Comparison of ENCODE assay signal across 15 mouse cellular contexts in the genomic region with DNA sequence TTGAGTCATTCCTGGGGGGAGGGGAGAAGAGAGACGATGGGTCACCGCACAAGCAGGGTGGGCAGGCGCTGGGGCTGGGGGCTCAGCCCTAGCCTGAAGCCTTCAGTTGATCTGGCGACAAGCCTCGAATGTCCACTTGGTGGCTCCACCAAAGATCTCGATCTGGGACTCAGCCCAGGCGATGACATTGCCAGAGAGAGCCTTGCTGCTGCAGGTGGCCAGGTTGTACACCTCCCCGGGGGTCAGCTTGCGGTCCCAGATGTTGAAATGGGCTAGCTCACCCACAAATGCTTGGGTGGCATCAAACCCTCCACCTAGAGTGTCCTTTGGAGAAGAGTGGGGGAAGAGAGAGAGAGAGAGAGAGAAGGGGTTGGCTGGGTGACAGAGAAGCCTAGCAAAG. TPM values are rescaled to one million over a fixed set of nuclear protein-coding genes. Genes with fewer than 3 reads are reported as not detected.
DNase-seq lines count a peak whose midpoint lies in the region; ATAC-seq and TF ChIP-seq lines count a peak whose summit lies in the region.
"Had no signal": no experiment of that assay in that cellular context is flagged by ENCODE, and none has a peak within 500 bp of the region (broad histone marks: within the 10 kb centered on the region; RNA-seq: fewer than 3 reads in every experiment).

No protein-coding gene starts in this region.

- no peaks in the 10 kb centered on the region for H3K9me3 ChIP-seq in hindbrain, postnatal 0 days (ENCODE audit: low read length)
- H3K9me3 ChIP-seq in hindbrain, embryonic 11.5 days (ENCODE audit: control insufficient read depth, low read length) = no peaks in the 10 kb centered on the region
- no peaks in the 10 kb centered on the region for H3K9me3 ChIP-seq in lung, postnatal 0 days (ENCODE audit: low read length)
- H3K9me3 ChIP-seq: forebrain, embryonic 10.5 days; hindbrain, embryonic 10.5 days; kidney, embryonic 15.5 days; midbrain, embryonic 10.5 days had no signal

- TF ChIP-seq EP300 in lung, postnatal 0 days (IDR thresholded peaks at IDR 0.05) = no peak

- H3K9ac ChIP-seq in hindbrain, postnatal 0 days (replicated peaks; ENCODE audit: low read length) = no peak overlapping the region
- H3K9ac ChIP-seq in hindbrain, embryonic 11.5 days (ENCODE audit: low read depth, low read length) = no peak overlapping the region
- no peak overlapping the region for H3K9ac ChIP-seq in lung, postnatal 0 days (replicated peaks; ENCODE audit: low read depth)
- H3K9ac ChIP-seq: kidney, embryonic 15.5 days had no signal

- peaks cover 6% of the 10 kb centered on the region; the same call in 1 of the 2 replicates for H3K4me1 ChIP-seq in hindbrain, postnatal 0 days (ENCODE audit: insufficient read depth, low read length)
- peaks cover 15% of the 10 kb centered on the region; the same call in 1 of the 2 replicates for H3K4me1 ChIP-seq in hindbrain, embryonic 11.5 days (replicated peaks; ENCODE audit: control insufficient read depth, insufficient read depth, low read length)
- H3K4me1 ChIP-seq in lung, postnatal 0 days (ENCODE audit: insufficient read depth, low read depth, low read length) = peaks cover 11% of the 10 kb centered on the region; the same call in 1 of the 2 replicates

- WGBS in hindbrain, postnatal 0 days = 55% methylated on average over 9 of the region's 9 CpGs
- 54% methylated on average over 9 of the region's 9 CpGs for WGBS in hindbrain, embryonic 11.5 days
- WGBS in lung, postnatal 0 days = 35% methylated on average over 8 of the region's 9 CpGs

- no peak overlapping the region for H3K4me3 ChIP-seq in hindbrain, postnatal 0 days (ENCODE audit: low read length)
- no peak overlapping the region for H3K4me3 ChIP-seq in hindbrain, embryonic 11.5 days (ENCODE audit: low read depth, low read length)
- H3K4me3 ChIP-seq in lung, postnatal 0 days (ENCODE audit: low read depth, low read length) = no peak overlapping the region
- H3K4me3 ChIP-seq: forebrain, embryonic 10.5 days; hindbrain, embryonic 10.5 days; kidney, embryonic 15.5 days; midbrain, embryonic 10.5 days had no signal

- H3K27me3 ChIP-seq in hindbrain, postnatal 0 days (ENCODE audit: insufficient read depth, low read length) = no peaks in the 10 kb centered on the region
- H3K27me3 ChIP-seq in hindbrain, embryonic 11.5 days (ENCODE audit: control insufficient read depth, insufficient read depth, low read length) = peaks cover 31% of the 10 kb centered on the region
- peaks cover 25% of the 10 kb centered on the region; the same call in 1 of the 2 replicates for H3K27me3 ChIP-seq in lung, postnatal 0 days (replicated peaks; ENCODE audit: insufficient read depth, low read length)

- H3K4me2 ChIP-seq in hindbrain, postnatal 0 days (ENCODE audit: low read depth, low read length) = no peak overlapping the region
- no peak overlapping the region for H3K4me2 ChIP-seq in hindbrain, embryonic 11.5 days (replicated peaks; ENCODE audit: low read depth, low read length)
- no peak overlapping the region for H3K4me2 ChIP-seq in lung, postnatal 0 days (replicated peaks; ENCODE audit: low read depth, low read length)
- H3K4me2 ChIP-seq: kidney, embryonic 15.5 days had no signal

- ATAC-seq in hindbrain, postnatal 0 days = no peak
- ATAC-seq in hindbrain, embryonic 11.5 days (ENCODE audit: low FRiP score) = no peak
- ATAC-seq in lung, postnatal 0 days = no peak
- ATAC-seq: inflammation-experienced regulatory T-cells, adult 6 months had no signal

- H3K36me3 ChIP-seq in hindbrain, postnatal 0 days (ENCODE audit: insufficient read depth, low read length) = no peaks in the 10 kb centered on the region; the same call in 1 of the 2 replicates
- no peaks in the 10 kb centered on the region for H3K36me3 ChIP-seq in hindbrain, embryonic 11.5 days (ENCODE audit: control insufficient read depth, insufficient read depth, low read length)
- H3K36me3 ChIP-seq in lung, postnatal 0 days (ENCODE audit: insufficient read depth, low read length) = no peaks in the 10 kb centered on the region
- H3K36me3 ChIP-seq: forebrain, embryonic 10.5 days; hindbrain, embryonic 10.5 days; kidney, embryonic 15.5 days; midbrain, embryonic 10.5 days had no signal

- no peak for DNase-seq in hindbrain, postnatal 0 days (ENCODE audit: low spot score)
- DNase-seq in hindbrain, embryonic 11.5 days (ENCODE audit: low spot score) = no peak
- no peak for DNase-seq in lung, postnatal 0 days (ENCODE audit: low spot score)
- DNase-seq in lung, postnatal 25 days (ENCODE audit: low spot score) = no peak
- DNase-seq in cerebellum, adult 8-10 months = peak; percentile 61
- no peak for DNase-seq in thymus, adult 18-20 months
- DNase-seq in thymus, postnatal 4 days = no peak
- DNase-seq: adrenal gland, adult 2 months; heart, adult 18-20 months; lung, postnatal 4 days had no signal

- TF ChIP-seq CTCF in hindbrain, postnatal 0 days (IDR thresholded peaks at IDR 0.05; ENCODE audit: low read depth) = peak; percentile 38; the same call in 1 of the 2 replicates
- peak; percentile 34; the same call in 1 of the 2 replicates for TF ChIP-seq CTCF in lung, postnatal 0 days (IDR thresholded peaks at IDR 0.05)

- no peak overlapping the region for H3K27ac ChIP-seq in hindbrain, postnatal 0 days
- no peak overlapping the region for H3K27ac ChIP-seq in hindbrain, embryonic 11.5 days (ENCODE audit: low read depth, low read length)
- no peak overlapping the region for H3K27ac ChIP-seq in lung, postnatal 0 days (ENCODE audit: low read length)
- H3K27ac ChIP-seq: forebrain, embryonic 10.5 days; hindbrain, embryonic 10.5 days; kidney, embryonic 15.5 days; midbrain, embryonic 10.5 days had no signal

RNA-seq across cellular contexts. Expression of a gene that starts 5.2 kb away (rescaled TPM):
- total RNA-seq in hindbrain, postnatal 0 days (2014; rRNA removed) = 27.0 and 29.0 TPM in 2 replicates
- 9.4 and 10.1 TPM in 2 replicates for polyA plus RNA-seq in hindbrain, postnatal 0 days (2015; fragmentation: Nextera tagmentation; extraction: Ambion mirVana)
- 8.7 and 11.2 TPM in 2 replicates for polyA plus RNA-seq in hindbrain, embryonic 11.5 days (2014; fragmentation: Nextera tagmentation; extraction: Ambion mirVana)
- polyA plus RNA-seq in lung, postnatal 0 days (2015; fragmentation: Nextera tagmentation; extraction: Ambion mirVana) = 1.7 and 2.1 TPM in 2 replicates
- polyA plus RNA-seq: inflammation-experienced regulatory T-cells, adult 6 months had no signal

RNA-seq across cellular contexts. Expression of a gene that starts 51.2 kb away (rescaled TPM):
- total RNA-seq in hindbrain, postnatal 0 days (2014; rRNA removed) = 39.9 and 50.5 TPM in 2 replicates
- 12.8 and 13.4 TPM in 2 replicates for polyA plus RNA-seq in hindbrain, postnatal 0 days (2015; fragmentation: Nextera tagmentation; extraction: Ambion mirVana)
- polyA plus RNA-seq in hindbrain, embryonic 11.5 days (2014; fragmentation: Nextera tagmentation; extraction: Ambion mirVana) = 13.6 and 14.8 TPM in 2 replicates
- 10.2 and 10.3 TPM in 2 replicates for polyA plus RNA-seq in lung, postnatal 0 days (2015; fragmentation: Nextera tagmentation; extraction: Ambion mirVana)
